ENCODE assay signal across 8 mouse cellular contexts in genomic region chr2:155073347-155073746, GRCm38 (mm10). TPM values are rescaled to one million over a fixed set of nuclear protein-coding genes. Genes with fewer than 3 reads are reported as not detected.
DNase-seq lines count a peak whose midpoint lies in the region; ATAC-seq lines count a peak whose summit lies in the region.

No protein-coding gene starts in this region.

- H3K27me3 ChIP-seq in lung, embryonic 15.5 days: no peaks in the 10 kb centered on the region
- no peaks in the 10 kb centered on the region for H3K27me3 ChIP-seq in forebrain, embryonic 11.5 days (ENCODE audit: control insufficient read depth, insufficient read depth, low read length)
- H3K27me3 ChIP-seq in limb, embryonic 12.5 days: no peaks in the 10 kb centered on the region
- H3K27me3 ChIP-seq in neural tube, embryonic 15.5 days (replicated peaks): no peaks in the 10 kb centered on the region

- H3K4me3 ChIP-seq in lung, embryonic 15.5 days: peak overlapping the region; percentile 71
- peak overlapping the region; percentile 63 for H3K4me3 ChIP-seq in forebrain, embryonic 11.5 days (ENCODE audit: low read depth, low read length)
- H3K4me3 ChIP-seq in limb, embryonic 12.5 days (replicated peaks): peak overlapping the region; percentile 69
- peak overlapping the region; percentile 60 for H3K4me3 ChIP-seq in neural tube, embryonic 15.5 days (replicated peaks)

- H3K36me3 ChIP-seq in lung, embryonic 15.5 days: no peaks in the 10 kb centered on the region; the same call in 1 of the 2 replicates
- H3K36me3 ChIP-seq in forebrain, embryonic 11.5 days (ENCODE audit: control insufficient read depth, insufficient read depth, low read length): no peaks in the 10 kb centered on the region
- H3K36me3 ChIP-seq in limb, embryonic 12.5 days: peaks cover 3% of the 10 kb centered on the region
- H3K36me3 ChIP-seq in neural tube, embryonic 15.5 days: peaks cover 2% of the 10 kb centered on the region; the same call in 1 of the 2 replicates

- WGBS in lung, embryonic 15.5 days: 7% methylated on average over 3 of the region's 3 CpGs
- 22% methylated on average over 3 of the region's 3 CpGs for WGBS in forebrain, embryonic 11.5 days
- 15% methylated on average over 3 of the region's 3 CpGs for WGBS in limb, embryonic 12.5 days
- WGBS in neural tube, embryonic 15.5 days: 25% methylated on average over 3 of the region's 3 CpGs

- ATAC-seq in lung, embryonic 15.5 days (ENCODE audit: borderline replicate concordance, extremely low read depth, low FRiP score, low TSS enrichment): no peak
- no peak for ATAC-seq in forebrain, embryonic 11.5 days (replicated peaks; ENCODE audit: low FRiP score)
- ATAC-seq in limb, embryonic 12.5 days (ENCODE audit: insufficient number of reproducible peaks, insufficient read depth, low FRiP score, low TSS enrichment, low read depth): no peak
- ATAC-seq in neural tube, embryonic 15.5 days (ENCODE audit: low FRiP score): no peak

- H3K4me2 ChIP-seq in lung, embryonic 15.5 days: peak overlapping the region; percentile 83
- H3K4me2 ChIP-seq in forebrain, embryonic 11.5 days (ENCODE audit: low read depth, low read length, severe bottlenecking): peak overlapping the region; percentile 70
- peak overlapping the region; percentile 70 for H3K4me2 ChIP-seq in limb, embryonic 12.5 days
- peak overlapping the region; percentile 82 for H3K4me2 ChIP-seq in neural tube, embryonic 15.5 days

- H3K9ac ChIP-seq in lung, embryonic 15.5 days: peak overlapping the region; percentile 76
- H3K9ac ChIP-seq in forebrain, embryonic 11.5 days (ENCODE audit: low read length): peak overlapping the region; percentile 79
- H3K9ac ChIP-seq in limb, embryonic 12.5 days (replicated peaks): peak overlapping the region; percentile 82
- H3K9ac ChIP-seq in neural tube, embryonic 15.5 days (replicated peaks): peak overlapping the region; percentile 83

- no peak for DNase-seq in lung, postnatal 25 days (ENCODE audit: low spot score)
- DNase-seq in forebrain, embryonic 11.5 days (ENCODE audit: low spot score): no peak
- DNase-seq in thymus, postnatal 14 days: no peak
- DNase-seq in left cerebral cortex, postnatal 10 days (ENCODE audit: extremely low spot score in 1 of 2, low spot score in 2 of 2): no peak
- DNase-seq in adrenal gland, adult 18-20 months (ENCODE audit: low spot score in 2 of 2): no peak

- intact Hi-C loops in left cerebral cortex, postnatal 10 days (cut with DNase I): no loop called here

- no peak overlapping the region for H3K27ac ChIP-seq in lung, embryonic 15.5 days
- peak overlapping the region; percentile 58 for H3K27ac ChIP-seq in forebrain, embryonic 11.5 days (ENCODE audit: low read depth, low read length)
- H3K27ac ChIP-seq in limb, embryonic 12.5 days: peak overlapping the region; percentile 88; the same call in 1 of the 2 replicates
- H3K27ac ChIP-seq in neural tube, embryonic 15.5 days (replicated peaks): peak overlapping the region; percentile 89

- peaks cover 19% of the 10 kb centered on the region for H3K4me1 ChIP-seq in lung, embryonic 15.5 days
- peaks cover 14% of the 10 kb centered on the region; the same call in 1 of the 2 replicates for H3K4me1 ChIP-seq in forebrain, embryonic 11.5 days (replicated peaks; ENCODE audit: control insufficient read depth, insufficient read depth, low read length)
- H3K4me1 ChIP-seq in limb, embryonic 12.5 days (replicated peaks): peaks cover 26% of the 10 kb centered on the region
- H3K4me1 ChIP-seq in neural tube, embryonic 15.5 days: peaks cover 27% of the 10 kb centered on the region

- H3K9me3 ChIP-seq in lung, embryonic 15.5 days: no peaks in the 10 kb centered on the region
- H3K9me3 ChIP-seq in forebrain, embryonic 11.5 days (ENCODE audit: control insufficient read depth, low read length): no peaks in the 10 kb centered on the region
- H3K9me3 ChIP-seq in limb, embryonic 12.5 days: no peaks in the 10 kb centered on the region
- H3K9me3 ChIP-seq in neural tube, embryonic 15.5 days (replicated peaks): no peaks in the 10 kb centered on the region

RNA-seq across cellular contexts. Expression of gene Ahcy, which starts 0.9 kb away (rescaled TPM):
- 61.9 and 62.3 TPM in 2 replicates for polyA plus RNA-seq in lung, embryonic 15.5 days (2015; fragmentation: Nextera tagmentation; extraction: Ambion mirVana)
- 91.8 and 95.8 TPM in 2 replicates for polyA plus RNA-seq in forebrain, embryonic 11.5 days (2014; fragmentation: Nextera tagmentation; extraction: Ambion mirVana)
- polyA plus RNA-seq in limb, embryonic 12.5 days (2016; fragmentation: Nextera tagmentation; extraction: Ambion mirVana): 86.0 and 87.8 TPM in 2 replicates
- 30.9 and 44.6 TPM in 2 replicates for polyA plus RNA-seq in neural tube, embryonic 15.5 days (2015; fragmentation: Nextera tagmentation; extraction: Ambion mirVana)
- 10 to 100 TPM; 14.0 to 14.8 TPM for total RNA-seq in left cerebral cortex, postnatal 10 days (2021)
- 10 to 100 TPM; 30.9 to 36.0 TPM for total RNA-seq in adrenal gland, adult 18-20 months (2021)

RNA-seq across cellular contexts. Expression of gene Gm14226, which starts 55.3 kb away (rescaled TPM):
- polyA plus RNA-seq in lung, embryonic 15.5 days (2015; fragmentation: Nextera tagmentation; extraction: Ambion mirVana): 0.29 TPM in 2 replicates
- polyA plus RNA-seq in forebrain, embryonic 11.5 days (2014; fragmentation: Nextera tagmentation; extraction: Ambion mirVana): 0.27 and 0.40 TPM in 2 replicates
- 3.6 and 5.1 TPM in 2 replicates for polyA plus RNA-seq in limb, embryonic 12.5 days (2016; fragmentation: Nextera tagmentation; extraction: Ambion mirVana)
- 0.29 and 0.47 TPM in 2 replicates for polyA plus RNA-seq in neural tube, embryonic 15.5 days (2015; fragmentation: Nextera tagmentation; extraction: Ambion mirVana)
- under 1 TPM; 0.11 to 0.16 TPM for total RNA-seq in left cerebral cortex, postnatal 10 days (2021)
- total RNA-seq in adrenal gland, adult 18-20 months (2021): 1 to 10 TPM; 2.1 to 6.0 TPM

RNA-seq across cellular contexts. Expression of gene Itch, which starts 60.0 kb away (rescaled TPM):
- 44.7 and 53.6 TPM in 2 replicates for polyA plus RNA-seq in lung, embryonic 15.5 days (2015; fragmentation: Nextera tagmentation; extraction: Ambion mirVana)
- 61.2 and 70.0 TPM in 2 replicates for polyA plus RNA-seq in forebrain, embryonic 11.5 days (2014; fragmentation: Nextera tagmentation; extraction: Ambion mirVana)
- 70.4 and 73.9 TPM in 2 replicates for polyA plus RNA-seq in limb, embryonic 12.5 days (2016; fragmentation: Nextera tagmentation; extraction: Ambion mirVana)
- polyA plus RNA-seq in neural tube, embryonic 15.5 days (2015; fragmentation: Nextera tagmentation; extraction: Ambion mirVana): 41.2 and 44.4 TPM in 2 replicates
- total RNA-seq in left cerebral cortex, postnatal 10 days (2021): 10 to 100 TPM; 35.2 to 35.3 TPM
- total RNA-seq in adrenal gland, adult 18-20 months (2021): 10 to 100 TPM; 44.8 to 48.0 TPM
